ENCODE assay signal across 9 mouse cellular contexts in genomic region chr9:119792505-119792904, GRCm38 (mm10). TPM values are rescaled to one million over a fixed set of nuclear protein-coding genes. Genes with fewer than 3 reads are reported as not detected.
A peak's percentile ranks its signal among the peaks of the same experiment; 100 is the strongest.
DNase-seq lines count a peak whose midpoint lies in the region; ATAC-seq and TF ChIP-seq lines count a peak whose summit lies in the region.
"Had no signal": no experiment of that assay in that cellular context is flagged by ENCODE, and none has a peak within 500 bp of the region (broad histone marks: within the 10 kb centered on the region; RNA-seq: fewer than 3 reads in every experiment).

No protein-coding gene starts in this region.

- no peaks in the 10 kb centered on the region for H3K9me3 ChIP-seq in heart, postnatal 0 days (replicated peaks; ENCODE audit: control insufficient read depth, low read length)
- H3K9me3 ChIP-seq in midbrain, embryonic 14.5 days (ENCODE audit: control insufficient read depth, low read length), result no peaks in the 10 kb centered on the region
- H3K9me3 ChIP-seq in midbrain, embryonic 15.5 days, result no peaks in the 10 kb centered on the region
- H3K9me3 ChIP-seq: liver, embryonic 15.5 days had no signal

- H3K4me2 ChIP-seq in heart, postnatal 0 days (ENCODE audit: low read depth, low read length), result no peak overlapping the region
- no peak overlapping the region for H3K4me2 ChIP-seq in midbrain, embryonic 14.5 days (ENCODE audit: low read length)
- no peak overlapping the region for H3K4me2 ChIP-seq in midbrain, embryonic 15.5 days
- H3K4me2 ChIP-seq: liver, embryonic 15.5 days had no signal

- no peak overlapping the region for H3K27ac ChIP-seq in heart, postnatal 0 days (ENCODE audit: low read depth)
- H3K27ac ChIP-seq in midbrain, embryonic 14.5 days (replicated peaks; ENCODE audit: low read depth, low read length), result no peak overlapping the region
- no peak overlapping the region for H3K27ac ChIP-seq in midbrain, embryonic 15.5 days
- H3K27ac ChIP-seq: liver, embryonic 15.5 days had no signal

- DNase-seq in heart, postnatal 0 days (ENCODE audit: low spot score), result no peak
- DNase-seq in heart, postnatal 25 days (ENCODE audit: low spot score), result no peak
- peak; percentile 39 for DNase-seq in midbrain, embryonic 14.5 days
- peak; percentile 16 for DNase-seq in kidney, postnatal 14 days
- DNase-seq in yolk sac, embryonic 10.5 days (ENCODE audit: low spot score), result peak; percentile 2
- no peak for DNase-seq in layer of hippocampus, adult 9-10 months (ENCODE audit: low spot score)

- H3K9ac ChIP-seq in heart, postnatal 0 days (replicated peaks; ENCODE audit: low read depth, low read length), result no peak overlapping the region
- no peak overlapping the region for H3K9ac ChIP-seq in midbrain, embryonic 14.5 days (replicated peaks; ENCODE audit: low read length)
- no peak overlapping the region for H3K9ac ChIP-seq in midbrain, embryonic 15.5 days
- H3K9ac ChIP-seq: liver, embryonic 15.5 days had no signal

- peak; percentile 42 for TF ChIP-seq CTCF in heart, postnatal 0 days (IDR thresholded peaks at IDR 0.05; ENCODE audit: low read depth)

- peaks cover 6% of the 10 kb centered on the region for H3K4me1 ChIP-seq in heart, postnatal 0 days (ENCODE audit: control insufficient read depth, insufficient read depth)
- H3K4me1 ChIP-seq in midbrain, embryonic 14.5 days (ENCODE audit: control insufficient read depth, insufficient read depth, low read length), result no peaks in the 10 kb centered on the region
- no peaks in the 10 kb centered on the region for H3K4me1 ChIP-seq in midbrain, embryonic 15.5 days
- H3K4me1 ChIP-seq: liver, embryonic 15.5 days had no signal

- H3K36me3 ChIP-seq in heart, postnatal 0 days (replicated peaks; ENCODE audit: control insufficient read depth, insufficient read depth, low read length), result no peaks in the 10 kb centered on the region
- no peaks in the 10 kb centered on the region for H3K36me3 ChIP-seq in midbrain, embryonic 14.5 days (ENCODE audit: control insufficient read depth, insufficient read depth, low read length)
- H3K36me3 ChIP-seq in midbrain, embryonic 15.5 days (replicated peaks), result no peaks in the 10 kb centered on the region
- H3K36me3 ChIP-seq: liver, embryonic 15.5 days had no signal

- H3K27me3 ChIP-seq in heart, postnatal 0 days (ENCODE audit: control insufficient read depth, insufficient read depth, low read length), result no peaks in the 10 kb centered on the region
- H3K27me3 ChIP-seq in midbrain, embryonic 14.5 days (ENCODE audit: control insufficient read depth, insufficient read depth, low read length), result no peaks in the 10 kb centered on the region
- H3K27me3 ChIP-seq in midbrain, embryonic 15.5 days (replicated peaks), result no peaks in the 10 kb centered on the region
- H3K27me3 ChIP-seq: liver, embryonic 15.5 days had no signal

- H3K4me3 ChIP-seq in heart, postnatal 0 days (ENCODE audit: low read depth, low read length), result no peak overlapping the region
- no peak overlapping the region for H3K4me3 ChIP-seq in midbrain, embryonic 14.5 days (replicated peaks; ENCODE audit: low read depth, low read length)
- no peak overlapping the region for H3K4me3 ChIP-seq in midbrain, embryonic 15.5 days
- H3K4me3 ChIP-seq: liver, embryonic 15.5 days had no signal

- intact Hi-C loops in heart, postnatal 25 days (cut with DNase I), result loop anchor here (5.0 kb wide), 1 partner anchor 95 kb away; no protein-coding TSS in a partner anchor

- no peak for ATAC-seq in heart, postnatal 0 days (ENCODE audit: insufficient read depth, low read depth)
- ATAC-seq in midbrain, embryonic 14.5 days (ENCODE audit: low FRiP score, low TSS enrichment), result no peak
- no peak for ATAC-seq in midbrain, embryonic 15.5 days (replicated peaks)
- no peak for ATAC-seq in erythroblast, adult 5-6 weeks (replicated peaks; ENCODE audit: low FRiP score, poor library complexity, severe bottlenecking)

- no peak for TF ChIP-seq EP300 in heart, postnatal 0 days (IDR thresholded peaks at IDR 0.05; ENCODE audit: low read depth)

- WGBS in heart, postnatal 0 days, result 54% methylated on average over 9 of the region's 9 CpGs
- WGBS in midbrain, embryonic 14.5 days, result 55% methylated on average over 9 of the region's 9 CpGs
- WGBS in midbrain, embryonic 15.5 days, result 50% methylated on average over 9 of the region's 9 CpGs

RNA-seq across cellular contexts. Expression of gene Scn11a, which starts 32.8 kb away (rescaled TPM):
- not detected in 2 replicates for total RNA-seq in heart, postnatal 0 days (2014; rRNA removed; ENCODE audit: low replicate concordance)
- polyA plus RNA-seq in heart, postnatal 0 days (2015; fragmentation: Nextera tagmentation; extraction: Ambion mirVana), result 0.01 and 0.03 TPM in 2 replicates
- total RNA-seq in heart, postnatal 25 days (2021), result under 1 TPM in 1 of 2 experiments, not detected in 1; 0.05 TPM
- 0.13 and 0.29 TPM in 2 replicates for polyA plus RNA-seq in midbrain, embryonic 14.5 days (2014; fragmentation: Nextera tagmentation; extraction: Ambion mirVana)
- polyA plus RNA-seq in midbrain, embryonic 15.5 days (2015; fragmentation: Nextera tagmentation; extraction: Ambion mirVana), result 0.17 and 0.18 TPM in 2 replicates
- total RNA-seq in erythroblast, adult 5-6 weeks (2015; ENCODE audit: low replicate concordance), result not detected in 2 replicates
- not detected in 2 replicates for total RNA-seq in erythroblast, adult 5-6 weeks (2017; ENCODE audit: low replicate concordance)

Comparison
In these comparisons a context has a peak if more than half of its experiments do, and no peak if none do; other contexts are left out.
1. DNase-seq: peak in midbrain, embryonic 14.5 days (single experiment), kidney, postnatal 14 days (single experiment) and yolk sac, embryonic 10.5 days (single experiment); none in heart, postnatal 0 days (single experiment), heart, postnatal 25 days (single experiment) and layer of hippocampus, adult 9-10 months (single experiment).